Mouse (Mus musculus): Measurements from ENCODE around the gene Fam120a.

Gene Fam120a

DNA sequence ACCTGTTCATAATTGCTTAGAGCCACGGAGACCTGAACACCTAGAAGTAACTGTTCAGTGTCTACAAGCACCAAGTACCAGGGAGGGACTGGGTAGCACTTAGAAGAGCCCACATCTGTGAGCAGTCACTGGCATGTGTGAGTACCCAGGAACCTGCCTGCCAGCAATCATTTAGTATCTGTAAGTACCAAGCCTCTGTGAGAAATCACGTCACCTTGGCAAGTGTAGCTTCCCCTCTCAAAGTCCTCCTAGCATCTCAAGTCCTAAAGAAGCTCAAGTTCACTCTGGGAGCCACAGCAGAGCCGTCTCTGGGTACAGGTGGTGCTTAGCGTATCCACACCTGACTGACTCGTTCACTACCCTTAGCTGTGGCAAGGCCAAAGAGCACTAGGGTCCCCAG is 116.1 kb downstream of the Fam120a start:
- no peak for DNase-seq (ENCODE audit: low spot score)

- DNase-seq (ENCODE audit: low spot score): no peak
Measured at GRCm38 (mm10) chr13:48850771-48851170, 117.0 kb downstream of the Fam120a start.

GRCm38 (mm10) chr13:48850326-48850725 is 117.5 kb downstream of the Fam120a start:
- no peak for DNase-seq (ENCODE audit: low spot score)

- no peak for DNase-seq (ENCODE audit: low spot score)
Measured at GRCm38 (mm10) chr13:48849155-48849554, 118.7 kb downstream of the Fam120a start.

- no peak for DNase-seq (ENCODE audit: low spot score)
Measured at GRCm38 (mm10) chr13:48845308-48845707, 122.5 kb downstream of the Fam120a start.

DNA sequence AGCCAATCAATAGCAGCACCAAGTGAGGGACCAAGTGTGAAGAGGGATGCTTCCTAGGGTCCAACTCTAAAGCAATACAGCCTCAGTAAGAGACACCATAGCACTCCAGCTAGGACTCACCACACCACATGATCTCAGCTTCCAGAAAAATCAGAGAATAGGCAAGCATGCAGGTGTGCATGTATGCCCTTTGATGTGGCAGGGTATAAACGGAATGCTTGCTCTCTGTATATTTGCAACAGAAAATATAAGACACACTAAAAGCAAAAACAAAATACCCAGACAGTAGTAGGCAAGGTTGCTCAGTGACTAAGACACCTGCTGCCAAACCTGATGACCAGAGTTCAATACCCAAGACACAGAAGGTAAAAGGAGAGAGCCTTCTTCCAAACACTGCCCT is 124.3 kb downstream of the Fam120a start:
- DNase-seq (ENCODE audit: low spot score): no peak

GRCm38 (mm10) chr13:48841905-48842592 is 125.8 kb downstream of the Fam120a start:
- DNase-seq (ENCODE audit: low spot score): no peak

GRCm38 (mm10) chr13:48838284-48838683 is 129.5 kb downstream of the Fam120a start:
- no peak for DNase-seq (ENCODE audit: low spot score)

GRCm38 (mm10) chr13:48837537-48837936 is 130.3 kb downstream of the Fam120a start:
- no peak for DNase-seq (ENCODE audit: low spot score)

DNA sequence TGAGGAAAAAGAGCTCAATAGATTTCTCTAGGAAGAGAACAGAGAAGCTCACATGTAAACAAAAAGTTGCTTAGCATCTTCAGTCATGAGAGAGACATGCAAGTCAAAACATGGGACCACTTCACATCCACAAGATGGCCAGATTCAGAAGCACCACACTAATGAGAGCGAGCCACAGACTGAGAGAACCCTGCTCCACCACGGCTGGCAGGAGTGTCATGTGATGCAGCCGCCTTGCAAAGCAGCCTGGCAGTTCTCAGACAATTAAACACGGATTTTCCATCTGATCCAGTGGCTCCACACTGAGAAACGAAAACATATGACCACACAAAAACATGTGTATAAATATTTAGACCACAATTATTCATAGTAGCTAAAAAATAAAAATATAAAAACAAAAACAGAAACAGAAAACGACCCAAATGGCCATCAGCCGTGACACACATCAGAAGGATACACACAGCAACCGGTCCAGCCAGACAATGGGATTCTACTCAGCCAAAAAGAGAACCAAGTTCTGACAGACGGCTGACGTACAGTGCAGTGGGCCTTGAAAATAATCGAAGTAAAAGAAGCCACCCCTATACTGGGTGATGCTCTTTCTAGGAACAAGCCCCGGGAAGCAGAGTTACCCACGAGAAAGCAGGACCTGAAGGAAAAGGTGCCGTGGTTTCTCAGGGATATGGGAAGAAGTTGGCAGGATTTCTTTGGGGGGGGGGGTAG is 137.1 kb downstream of the Fam120a start:
- no peak for DNase-seq (ENCODE audit: low spot score)

- DNase-seq (ENCODE audit: low spot score): no peak
Measured at GRCm38 (mm10) chr13:48829780-48830179, 138.0 kb downstream of the Fam120a start.

All from embryo, embryonic 10 days (tissue).